ENCODE assay signal across 11 mouse cellular contexts in genomic region chr6:145616402-145617229, GRCm38 (mm10). TPM values are rescaled to one million over a fixed set of nuclear protein-coding genes. Genes with fewer than 3 reads are reported as not detected.
DNase-seq lines count a peak whose midpoint lies in the region; ATAC-seq lines count a peak whose summit lies in the region.
"Had no signal": no experiment of that assay in that cellular context is flagged by ENCODE, and none has a peak within 500 bp of the region (broad histone marks: within the 10 kb centered on the region; RNA-seq: fewer than 3 reads in every experiment).

No protein-coding gene starts in this region.

- no peaks in the 10 kb centered on the region for H3K27me3 ChIP-seq in splenic B cell, adult 2 months (ENCODE audit: control insufficient read depth, insufficient read depth, low read length, poor library complexity, severe bottlenecking)
- H3K27me3 ChIP-seq: lung, embryonic 15.5 days had no signal

- no peaks in the 10 kb centered on the region for H3K36me3 ChIP-seq in splenic B cell, adult 2 months (ENCODE audit: control insufficient read depth, insufficient read depth, low read length, poor library complexity, severe bottlenecking)
- H3K36me3 ChIP-seq: lung, embryonic 15.5 days had no signal

- peak; percentile 30 for DNase-seq in lung, postnatal 36 days
- DNase-seq in lung, postnatal 14 days = no peak
- peak; percentile 26 for DNase-seq in MN1 (ENCODE audit: low spot score)
- peak; percentile 46 for DNase-seq in splenic B cell, adult 2 months (ENCODE audit: low read depth, low spot score)
- no peak for DNase-seq in natural killer cell, adult 2 months (ENCODE audit: low spot score in 2 of 2)
- no peak for DNase-seq in spleen, adult 12 weeks (ENCODE audit: low spot score)
- DNase-seq: gastrocnemius, postnatal 36 days; kidney, adult 9 months had no signal

- ATAC-seq in hematopoietic stem cell, adult 5-6 weeks (replicated peaks in 1 of 2; ENCODE audit: insufficient read depth in 1 of 2, low FRiP score in 2 of 2, low TSS enrichment in 1 of 2, low read depth in 1 of 2, poor library complexity in 2 of 2, severe bottlenecking in 2 of 2) = peak; percentile 53 to 60; a peak in 2 of 4 replicates

RNA-seq across cellular contexts. Expression of gene Tuba3b, which starts 1.1 kb away (rescaled TPM):
- total RNA-seq in hematopoietic stem cell, adult 5-6 weeks (2017) = not detected in 2 replicates
- total RNA-seq: gastrocnemius, postnatal 36 days; left cerebral cortex, adult 2 months had no signal

RNA-seq across cellular contexts. Expression of gene Lmntd1, which starts 2.5 kb away (rescaled TPM):
- not detected in 2 replicates for total RNA-seq in hematopoietic stem cell, adult 5-6 weeks (2017)
- total RNA-seq: gastrocnemius, postnatal 36 days had no signal

Comparison
In these comparisons a context has a peak if more than half of its experiments do, and no peak if none do; other contexts are left out.
1. DNase-seq: peak in lung, postnatal 36 days (single experiment), MN1 (single experiment) and splenic B cell, adult 2 months (single experiment); none in lung, postnatal 14 days (single experiment), natural killer cell, adult 2 months (0 of 2) and spleen, adult 12 weeks (single experiment).